Mouse (Mus musculus): ENCODE results near the gene Rad9b. TPM values are rescaled to one million over a fixed set of nuclear protein-coding genes. Genes with fewer than 3 reads are reported as not detected.

Rad9b gene
- polyA plus RNA-seq (2014; fragmentation: Nextera tagmentation; extraction: Ambion mirVana): 12.2 and 13.1 TPM in 2 replicates

DNA sequence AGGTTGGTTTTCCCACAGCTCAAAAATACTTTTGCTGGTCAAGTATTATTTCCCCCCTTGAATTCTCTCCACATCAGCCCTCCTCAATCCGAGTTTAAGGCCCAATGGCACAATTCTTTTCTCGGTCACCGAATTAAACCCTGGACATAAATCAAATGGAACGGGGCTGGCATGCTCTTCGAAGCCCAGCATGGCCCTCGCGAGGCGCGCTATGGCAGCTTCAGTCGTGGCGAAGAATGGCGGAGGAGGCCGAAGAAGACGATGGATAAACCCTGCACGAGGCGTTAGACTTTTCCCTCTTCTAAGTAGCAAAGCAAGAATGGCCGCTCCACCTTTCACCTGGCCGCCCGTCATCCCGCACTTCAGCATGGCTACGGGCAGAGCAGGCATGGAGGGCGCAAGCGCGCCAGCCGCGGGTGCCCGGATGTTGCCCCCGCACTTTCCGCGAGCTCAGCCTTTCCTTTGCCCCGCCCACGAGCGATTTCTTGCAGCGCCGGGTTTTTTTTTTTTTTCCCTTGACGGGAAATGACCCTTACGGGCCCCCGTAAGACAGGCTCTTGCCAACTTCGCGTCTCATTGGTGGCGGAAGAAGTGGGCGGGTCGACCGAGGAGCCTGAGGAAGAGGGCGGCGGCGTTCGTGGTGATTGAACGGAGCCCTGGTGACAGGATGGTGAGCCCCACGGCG lies at the start of gene Rad9b, which contains the start of gene Vps29:
Rad9b (minus strand) TSS at position 427 of the 685 bp plus-strand sequence.
Vps29 (plus strand) TSS at position 563 of the 685 bp plus-strand sequence.
- WGBS: 2% methylated on average over 51 of the region's 51 CpGs
- Histone ChIP-seq H3K4me1 (ENCODE audit: control insufficient read depth, insufficient read depth, low read length) (peaks cover 7% of the 10 kb centered on the region; the same call in 1 of the 2 replicates), H3K36me3 (ENCODE audit: control insufficient read depth, insufficient read depth, low read length) (no peaks in the 10 kb centered on the region), H3K27ac (ENCODE audit: low read depth, low read length) (peak within 1 kb of the TSS; percentile 75), H3K27me3 (replicated peaks; ENCODE audit: control insufficient read depth, insufficient read depth, low read length) (no peaks in the 10 kb centered on the region), H3K9ac (ENCODE audit: low read length) (peak within 1 kb of the TSS; percentile 86), H3K9me3 (replicated peaks; ENCODE audit: control insufficient read depth, low read length) (no peaks in the 10 kb centered on the region), H3K4me2 (ENCODE audit: low read length) (peak within 1 kb of the TSS; percentile 78), H3K4me3 (ENCODE audit: low read depth, low read length) (peak within 1 kb of the TSS; percentile 93)
- ATAC-seq: peak; percentile 94
- DNase-seq (ENCODE audit: low spot score): peak; percentile 99

DNA sequence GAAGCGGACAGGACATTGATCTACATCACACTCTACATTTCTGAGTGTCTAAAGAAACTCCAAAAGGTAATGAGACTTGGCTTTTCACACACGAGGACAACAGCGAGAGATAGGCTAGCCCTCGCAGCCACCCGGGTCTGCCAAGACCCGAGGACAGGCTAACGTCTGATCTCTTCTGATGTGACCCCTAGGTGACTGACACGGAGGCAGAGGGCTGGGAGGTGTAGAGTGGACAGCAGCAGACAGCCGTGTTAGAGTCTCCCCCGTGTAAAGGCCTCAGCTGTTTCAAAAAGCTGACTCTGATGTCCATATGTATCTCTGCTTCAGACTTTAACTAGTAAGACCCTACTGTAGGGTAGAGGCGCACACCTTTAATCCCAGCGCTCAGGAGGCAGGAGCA lies 49.3 kb upstream of the Rad9b start:
- DNase-seq (ENCODE audit: low spot score): no peak
- H3K9me3 ChIP-seq (replicated peaks; ENCODE audit: control insufficient read depth, low read length): no peaks in the 10 kb centered on the region
- H3K27ac ChIP-seq (ENCODE audit: low read depth, low read length): no peak overlapping the region
- no peak for ATAC-seq
- no peak overlapping the region for H3K4me3 ChIP-seq (ENCODE audit: low read depth, low read length)
- H3K36me3 ChIP-seq (ENCODE audit: control insufficient read depth, insufficient read depth, low read length): peaks cover 77% of the 10 kb centered on the region
- no peak overlapping the region for H3K9ac ChIP-seq (ENCODE audit: low read length)
- no peaks in the 10 kb centered on the region for H3K27me3 ChIP-seq (replicated peaks; ENCODE audit: control insufficient read depth, insufficient read depth, low read length)
- WGBS: 94% methylated on average over 12 of the region's 12 CpGs
- no peak overlapping the region for H3K4me2 ChIP-seq (ENCODE audit: low read length)
- H3K4me1 ChIP-seq (ENCODE audit: control insufficient read depth, insufficient read depth, low read length): no peaks in the 10 kb centered on the region

DNA sequence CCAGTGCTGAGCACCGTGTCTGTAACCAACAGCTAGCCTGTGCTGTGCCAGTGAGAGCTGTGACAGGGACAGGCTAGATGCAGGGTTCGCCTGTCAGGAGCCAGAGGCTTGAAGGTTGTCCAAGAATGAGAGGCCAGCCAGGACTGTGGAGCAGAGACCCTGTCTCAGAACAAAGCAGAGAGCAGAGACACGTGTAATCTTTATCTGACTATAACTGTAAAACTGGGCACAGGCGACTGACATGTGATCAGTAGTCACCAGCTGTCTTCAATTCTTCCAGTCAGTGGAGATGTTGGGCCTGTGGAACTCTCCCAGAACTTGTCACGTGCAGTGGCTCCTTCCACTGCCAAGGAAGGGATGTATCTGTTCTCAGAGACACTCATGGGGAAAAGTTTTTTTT lies 48.7 kb upstream of the Rad9b start:
- H3K27ac ChIP-seq (ENCODE audit: low read depth, low read length): no peak overlapping the region

DNA sequence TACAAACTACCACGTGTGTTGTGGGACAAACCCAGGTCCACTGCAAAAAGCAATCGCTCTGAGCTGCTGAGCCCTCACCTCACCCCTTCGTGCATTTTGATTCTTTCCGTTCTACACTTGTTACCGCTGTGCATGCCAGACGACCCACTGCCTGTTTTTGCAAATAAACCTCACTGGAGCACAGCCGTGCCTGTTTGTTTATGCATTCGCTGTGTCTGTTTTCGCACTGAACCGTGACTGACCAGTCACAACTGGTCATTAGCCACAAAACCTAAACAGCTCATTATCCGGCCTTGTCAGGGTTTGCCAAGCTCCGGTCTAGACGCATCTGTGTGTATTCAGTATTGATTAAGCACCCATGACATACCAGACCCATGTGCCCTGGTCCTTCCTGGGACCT lies 48.1 kb upstream of the Rad9b start:
- Histone ChIP-seq H3K27me3 (replicated peaks; ENCODE audit: control insufficient read depth, insufficient read depth, low read length) (no peaks in the 10 kb centered on the region), H3K9me3 (replicated peaks; ENCODE audit: control insufficient read depth, low read length) (no peaks in the 10 kb centered on the region), H3K27ac (ENCODE audit: low read depth, low read length) (no peak overlapping the region), H3K4me1 (ENCODE audit: control insufficient read depth, insufficient read depth, low read length) (no peaks in the 10 kb centered on the region), H3K4me2 (ENCODE audit: low read length) (no peak overlapping the region), H3K36me3 (ENCODE audit: control insufficient read depth, insufficient read depth, low read length) (peaks cover 84% of the 10 kb centered on the region), H3K4me3 (ENCODE audit: low read depth, low read length) (no peak overlapping the region), H3K9ac (ENCODE audit: low read length) (no peak overlapping the region)
- DNase-seq (ENCODE audit: low spot score) (no peak), ATAC-seq (no peak)
- WGBS: 79% methylated on average over 13 of the region's 13 CpGs

More for the DNA sequence above, 48.7 kb upstream of the Rad9b start:
- H3K27me3 ChIP-seq (replicated peaks; ENCODE audit: control insufficient read depth, insufficient read depth, low read length): no peaks in the 10 kb centered on the region
- ATAC-seq: no peak
- H3K4me2 ChIP-seq (ENCODE audit: low read length): no peak overlapping the region
- no peaks in the 10 kb centered on the region for H3K4me1 ChIP-seq (ENCODE audit: control insufficient read depth, insufficient read depth, low read length)
- no peak overlapping the region for H3K9ac ChIP-seq (ENCODE audit: low read length)
- DNase-seq (ENCODE audit: low spot score): no peak
- H3K4me3 ChIP-seq (ENCODE audit: low read depth, low read length): no peak overlapping the region
- H3K9me3 ChIP-seq (replicated peaks; ENCODE audit: control insufficient read depth, low read length): no peaks in the 10 kb centered on the region
- WGBS: 84% methylated on average over 5 of the region's 5 CpGs
- peaks cover 83% of the 10 kb centered on the region for H3K36me3 ChIP-seq (ENCODE audit: control insufficient read depth, insufficient read depth, low read length)

DNA sequence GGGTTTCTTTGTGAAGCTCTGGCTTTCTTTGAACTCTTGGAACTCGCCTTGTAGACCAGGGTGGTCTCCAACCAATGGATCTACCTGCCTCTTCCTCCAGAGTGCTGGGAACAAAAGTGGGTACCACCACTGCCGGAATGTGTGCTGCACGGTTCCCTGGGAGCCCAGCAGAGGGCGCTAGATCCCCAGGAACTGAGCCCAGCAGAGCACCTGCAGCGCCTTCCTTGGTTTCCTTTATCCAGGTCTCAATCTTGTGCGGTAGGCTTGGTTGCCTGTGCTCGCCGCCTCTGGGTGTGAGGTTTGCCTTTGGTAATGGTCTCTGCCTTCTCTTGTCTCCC lies 47.2 kb upstream of the Rad9b start:
- Histone ChIP-seq H3K27me3 (replicated peaks; ENCODE audit: control insufficient read depth, insufficient read depth, low read length) (no peaks in the 10 kb centered on the region), H3K9ac (ENCODE audit: low read length) (no peak overlapping the region), H3K4me1 (ENCODE audit: control insufficient read depth, insufficient read depth, low read length) (no peaks in the 10 kb centered on the region), H3K4me3 (ENCODE audit: low read depth, low read length) (no peak overlapping the region), H3K27ac (ENCODE audit: low read depth, low read length) (no peak overlapping the region), H3K9me3 (replicated peaks; ENCODE audit: control insufficient read depth, low read length) (no peaks in the 10 kb centered on the region), H3K4me2 (ENCODE audit: low read length) (no peak overlapping the region), H3K36me3 (ENCODE audit: control insufficient read depth, insufficient read depth, low read length) (peaks cover 82% of the 10 kb centered on the region)
- WGBS: 10% methylated on average over 8 of the region's 8 CpGs
- DNase-seq (ENCODE audit: low spot score) (peak; percentile 64), ATAC-seq (no peak)

DNA sequence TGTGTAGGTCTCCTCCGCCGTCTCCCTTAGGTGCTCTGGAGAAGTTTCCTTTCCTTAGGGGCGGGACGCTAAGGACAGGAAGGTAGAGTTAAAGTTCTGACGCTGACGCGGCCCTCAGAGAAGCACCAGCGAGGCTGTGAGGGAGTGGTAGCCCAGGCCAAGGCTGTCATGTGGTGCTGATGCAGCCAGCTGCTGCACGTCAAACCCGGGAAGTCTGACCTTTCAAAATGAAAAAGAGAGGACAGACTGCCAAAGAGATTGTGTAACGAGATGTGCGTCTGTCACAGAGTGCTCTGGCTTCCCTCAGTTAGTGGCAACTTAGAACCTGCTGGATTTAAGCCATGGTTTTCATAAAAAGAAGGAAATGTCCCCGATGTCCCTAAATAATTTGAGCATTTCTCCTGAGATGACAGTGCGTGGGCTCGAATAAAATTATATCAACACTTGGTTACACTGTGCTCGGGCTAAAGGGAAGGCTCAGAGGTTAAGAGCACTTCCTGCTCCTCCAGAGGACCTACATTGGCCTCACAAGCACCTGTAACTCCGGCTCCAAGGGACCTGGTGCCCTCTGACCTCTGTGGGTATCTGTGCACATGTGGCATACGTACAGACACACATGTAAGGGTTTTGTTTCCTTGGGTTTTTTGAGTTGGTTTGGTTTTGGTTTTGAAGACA lies 46.7 kb upstream of the Rad9b start:
- Histone ChIP-seq H3K9me3 (replicated peaks; ENCODE audit: control insufficient read depth, low read length) (no peaks in the 10 kb centered on the region), H3K27ac (ENCODE audit: low read depth, low read length) (no peak overlapping the region), H3K27me3 (replicated peaks; ENCODE audit: control insufficient read depth, insufficient read depth, low read length) (no peaks in the 10 kb centered on the region), H3K4me2 (ENCODE audit: low read length) (no peak overlapping the region), H3K9ac (ENCODE audit: low read length) (no peak overlapping the region), H3K36me3 (ENCODE audit: control insufficient read depth, insufficient read depth, low read length) (peaks cover 77% of the 10 kb centered on the region), H3K4me1 (ENCODE audit: control insufficient read depth, insufficient read depth, low read length) (no peaks in the 10 kb centered on the region), H3K4me3 (ENCODE audit: low read depth, low read length) (no peak overlapping the region)
- WGBS: 85% methylated on average over 18 of the region's 18 CpGs
- DNase-seq (ENCODE audit: low spot score) (no peak), ATAC-seq (no peak)

DNA sequence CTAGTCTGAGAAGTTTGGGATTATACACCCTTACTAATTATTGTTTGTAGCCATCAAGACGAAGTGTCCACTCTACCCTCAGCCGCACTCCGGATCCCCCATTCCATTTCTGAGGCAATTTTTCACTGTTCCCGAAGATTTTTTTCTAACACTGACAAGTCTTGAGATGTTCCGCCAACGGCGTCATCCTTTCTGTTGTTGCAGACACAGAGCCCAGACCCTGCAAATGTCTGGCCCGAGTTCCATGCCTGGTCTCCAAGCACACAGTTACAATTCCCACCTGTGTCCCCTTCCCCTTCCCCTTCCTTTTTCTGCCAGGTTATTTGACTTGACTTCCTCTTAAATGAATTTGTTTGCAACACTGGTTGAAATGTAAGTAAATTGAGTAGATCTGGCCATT lies 45.8 kb upstream of the Rad9b start:
- Histone ChIP-seq H3K27ac (ENCODE audit: low read depth, low read length) (no peak overlapping the region), H3K4me3 (ENCODE audit: low read depth, low read length) (no peak overlapping the region), H3K36me3 (ENCODE audit: control insufficient read depth, insufficient read depth, low read length) (peaks cover 68% of the 10 kb centered on the region), H3K9me3 (replicated peaks; ENCODE audit: control insufficient read depth, low read length) (no peaks in the 10 kb centered on the region), H3K9ac (ENCODE audit: low read length) (no peak overlapping the region), H3K4me2 (ENCODE audit: low read length) (no peak overlapping the region), H3K27me3 (replicated peaks; ENCODE audit: control insufficient read depth, insufficient read depth, low read length) (no peaks in the 10 kb centered on the region), H3K4me1 (ENCODE audit: control insufficient read depth, insufficient read depth, low read length) (no peaks in the 10 kb centered on the region)
- DNase-seq (ENCODE audit: low spot score) (no peak), ATAC-seq (no peak)
- 96% methylated on average over 8 of the region's 8 CpGs for WGBS

DNA sequence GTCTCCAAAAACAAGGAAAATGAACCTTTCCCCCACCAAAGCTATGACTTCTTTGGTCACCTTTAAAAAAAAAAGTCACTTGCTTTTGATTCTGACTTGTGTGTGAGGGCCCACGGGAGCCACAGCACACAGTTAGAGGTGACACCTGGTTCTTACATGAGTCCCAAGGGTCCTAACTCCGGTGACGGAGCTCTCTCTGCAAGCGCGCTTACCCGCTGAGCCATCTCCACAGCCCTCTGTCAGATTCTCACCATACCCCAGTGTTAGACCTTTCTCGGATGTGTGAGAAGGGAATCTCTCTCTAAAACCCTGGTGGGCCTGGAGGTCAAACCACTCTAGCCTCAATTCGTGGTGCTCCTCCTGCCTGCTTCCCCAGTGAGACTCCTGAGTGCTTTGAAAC lies 43.5 kb upstream of the Rad9b start:
- Histone ChIP-seq H3K9me3 (replicated peaks; ENCODE audit: control insufficient read depth, low read length) (no peaks in the 10 kb centered on the region), H3K9ac (ENCODE audit: low read length) (no peak overlapping the region), H3K4me1 (ENCODE audit: control insufficient read depth, insufficient read depth, low read length) (peaks cover 4% of the 10 kb centered on the region; the same call in 1 of the 2 replicates), H3K4me3 (ENCODE audit: low read depth, low read length) (no peak overlapping the region), H3K27ac (ENCODE audit: low read depth, low read length) (no peak overlapping the region), H3K36me3 (ENCODE audit: control insufficient read depth, insufficient read depth, low read length) (peaks cover 44% of the 10 kb centered on the region), H3K27me3 (replicated peaks; ENCODE audit: control insufficient read depth, insufficient read depth, low read length) (no peaks in the 10 kb centered on the region), H3K4me2 (ENCODE audit: low read length) (no peak overlapping the region)
- ATAC-seq: no peak
- WGBS: 93% methylated on average over 8 of the region's 8 CpGs
- DNase-seq (ENCODE audit: low spot score): no peak

DNA sequence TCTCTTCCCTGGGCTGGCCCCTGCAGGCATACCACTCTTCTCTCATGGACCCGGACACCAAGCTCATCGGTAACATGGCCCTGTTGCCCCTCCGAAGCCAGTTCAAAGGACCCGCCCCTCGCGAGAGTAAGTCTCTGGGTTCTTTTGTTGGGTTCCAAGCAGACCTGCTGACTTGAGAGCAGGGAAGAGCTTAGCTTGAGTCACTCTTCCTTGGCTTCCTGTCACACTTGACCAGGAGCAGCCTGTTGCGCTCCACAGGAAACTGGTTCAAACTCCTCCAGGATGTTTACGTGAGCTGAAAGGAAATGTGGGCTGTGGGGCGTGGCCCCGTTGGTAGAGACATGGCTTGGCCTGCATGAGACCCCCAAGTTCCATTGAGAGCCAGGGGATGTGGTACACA lies 42.8 kb upstream of the Rad9b start:
- Histone ChIP-seq H3K4me1 (ENCODE audit: control insufficient read depth, insufficient read depth, low read length) (peaks cover 6% of the 10 kb centered on the region; the same call in 1 of the 2 replicates), H3K27me3 (replicated peaks; ENCODE audit: control insufficient read depth, insufficient read depth, low read length) (no peaks in the 10 kb centered on the region), H3K9ac (ENCODE audit: low read length) (no peak overlapping the region), H3K4me3 (ENCODE audit: low read depth, low read length) (no peak overlapping the region), H3K27ac (ENCODE audit: low read depth, low read length) (no peak overlapping the region), H3K36me3 (ENCODE audit: control insufficient read depth, insufficient read depth, low read length) (peaks cover 37% of the 10 kb centered on the region), H3K9me3 (replicated peaks; ENCODE audit: control insufficient read depth, low read length) (no peaks in the 10 kb centered on the region), H3K4me2 (ENCODE audit: low read length) (no peak overlapping the region)
- WGBS: 92% methylated on average over 10 of the region's 10 CpGs
- ATAC-seq (no peak), DNase-seq (ENCODE audit: low spot score) (no peak)

Measured in forebrain, embryonic 14.5 days (tissue).